Mouse (Mus musculus) liver, embryonic 12.5 days (tissue): ENCODE measurements around the gene Amn1. TPM values are rescaled to one million over a fixed set of nuclear protein-coding genes. Genes with fewer than 3 reads are reported as not detected.
"Not testable (repeated sequence)": the region's sequence is repeated elsewhere in the genome, so short reads cannot be mapped to it uniquely, and the experiment has no call there.

Experiments used
- ATAC-seq: fragments of 200-750 bp; cut with Nextera tagmentation; 2 replicates; pipeline ENCODE4 v1.8.0; 2017; ENCODE audit warnings: moderate number of reproducible peaks, mild to moderate bottlenecking, moderate library complexity
- H3K27ac ChIP-seq: fragments of 300-500 bp; sonication (generic); 2 replicates; pipeline ENCODE4 v1.5.1; 2016; ENCODE audit warnings: mild to moderate bottlenecking
- H3K27me3 ChIP-seq: fragments of 300-500 bp; sonication (generic); replicated peaks from 2 replicates; pipeline ENCODE4 v1.6.1; 2016; ENCODE audit warnings: mild to moderate bottlenecking, moderate library complexity
- H3K36me3 ChIP-seq: fragments of 300-500 bp; sonication (generic); 2 replicates; pipeline ENCODE4 v1.6.1; 2016; ENCODE audit warnings: mild to moderate bottlenecking, moderate library complexity
- H3K4me1 ChIP-seq: fragments of 300-500 bp; sonication (generic); 2 replicates; pipeline ENCODE4 v1.6.1; 2016
- H3K4me2 ChIP-seq: fragments of 300-500 bp; sonication (generic); 2 replicates; pipeline ENCODE4 v1.6.1; 2016; ENCODE audit warnings: mild to moderate bottlenecking, moderate library complexity
- H3K4me3 ChIP-seq: fragments of 300-500 bp; sonication (generic); 2 replicates; pipeline ENCODE4 v1.5.1; 2016; ENCODE audit warnings: mild to moderate bottlenecking, moderate library complexity
- H3K9ac ChIP-seq: fragments of 300-500 bp; sonication (generic); 2 replicates; pipeline ENCODE4 v1.6.1; 2016; ENCODE audit warnings: mild to moderate bottlenecking, moderate library complexity
- H3K9me3 ChIP-seq: fragments of 300-500 bp; sonication (generic); replicated peaks from 2 replicates; pipeline ENCODE4 v1.6.1; 2016; ENCODE audit warnings: mild to moderate bottlenecking, moderate library complexity
- WGBS: fragments of 180-500 bp; shearing (Covaris S2); methylation state at CpG from one replicate; pipeline ENCODE4 v1.1.7; 2016; ENCODE audit not compliant: insufficient replicate concordance; 5-methylcytosine and 5-hydroxymethylcytosine counted together
- polyA plus RNA-seq: library from polyadenylated mRNA; unstranded; fragments of >200 nt; fragmentation: Nextera tagmentation; extraction: Ambion mirVana; gene quantifications from 2 replicates; pipeline ENCODE4 v1.2.1, GENCODE M21; 2016

Amn1 gene
- polyA plus RNA-seq, 1 experiment from 2014 or later = 9.2 TPM

DNA sequence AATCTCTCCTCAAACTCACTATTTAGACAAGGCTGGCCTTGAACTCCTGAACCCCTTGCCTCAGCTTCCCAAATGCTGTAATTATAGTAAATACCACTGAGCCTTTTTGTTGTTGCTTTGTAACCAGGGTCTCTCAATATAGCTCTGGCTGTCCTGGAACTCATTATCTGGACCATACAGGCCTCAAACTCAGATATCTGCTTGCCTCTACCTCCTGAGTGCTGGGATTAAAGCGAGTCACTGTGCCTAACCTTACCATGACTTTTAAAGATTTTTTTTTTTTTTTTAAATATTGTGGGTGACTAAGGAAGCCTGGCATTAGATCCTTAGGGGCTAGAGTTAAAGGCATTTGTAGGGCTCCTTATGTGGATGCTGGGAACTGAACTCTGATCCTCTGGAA is 4.5 kb downstream of the Amn1 start:
- H3K27ac ChIP-seq = no peak overlapping the region
- H3K4me2 ChIP-seq = no peak overlapping the region
- ATAC-seq = no peak
- H3K27me3 ChIP-seq = no peaks in the 10 kb centered on the region
- no peak overlapping the region for H3K9ac ChIP-seq
- 42% methylated on average over 1 of the region's 1 CpGs for WGBS
- H3K4me3 ChIP-seq = no peak overlapping the region
- H3K36me3 ChIP-seq = peaks cover 39% of the 10 kb centered on the region
- 0 out of 2 replicates have a peak, but pooled peaks cover 3% of the 10 kb centered on the region for H3K9me3 ChIP-seq
- H3K4me1 ChIP-seq = peaks cover 41% of the 10 kb centered on the region

DNA sequence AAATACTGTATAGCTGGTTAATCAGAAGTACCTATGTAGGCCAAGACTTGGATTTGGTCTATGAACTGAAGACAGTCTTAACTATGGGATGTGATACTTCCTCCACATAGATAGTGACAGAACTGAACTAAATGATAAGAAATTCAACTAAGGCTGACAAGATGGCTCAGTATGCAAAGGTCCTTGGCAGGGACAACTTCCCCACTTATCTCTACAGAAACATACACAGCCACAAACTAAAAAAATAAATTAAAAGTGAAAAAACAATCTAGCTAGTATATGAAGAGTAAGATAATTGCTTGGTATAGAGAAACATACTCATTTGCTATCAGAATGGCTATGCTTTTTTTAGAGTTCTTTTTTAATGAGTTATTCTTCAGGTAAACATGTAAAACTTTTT is 9.4 kb downstream of the Amn1 start:
- H3K9me3 ChIP-seq = 0 out of 2 replicates have a peak, but pooled peaks cover 3% of the 10 kb centered on the region
- peaks cover 17% of the 10 kb centered on the region for H3K4me1 ChIP-seq
- no peak overlapping the region for H3K9ac ChIP-seq
- peak; percentile 80 for ATAC-seq
- no peak overlapping the region for H3K4me3 ChIP-seq
- no peak overlapping the region for H3K4me2 ChIP-seq
- peaks cover 71% of the 10 kb centered on the region for H3K36me3 ChIP-seq
- H3K27me3 ChIP-seq = no peaks in the 10 kb centered on the region
- H3K27ac ChIP-seq = 0 out of 2 replicates have a peak overlapping the region, but pooled peaks have one; percentile 2

DNA sequence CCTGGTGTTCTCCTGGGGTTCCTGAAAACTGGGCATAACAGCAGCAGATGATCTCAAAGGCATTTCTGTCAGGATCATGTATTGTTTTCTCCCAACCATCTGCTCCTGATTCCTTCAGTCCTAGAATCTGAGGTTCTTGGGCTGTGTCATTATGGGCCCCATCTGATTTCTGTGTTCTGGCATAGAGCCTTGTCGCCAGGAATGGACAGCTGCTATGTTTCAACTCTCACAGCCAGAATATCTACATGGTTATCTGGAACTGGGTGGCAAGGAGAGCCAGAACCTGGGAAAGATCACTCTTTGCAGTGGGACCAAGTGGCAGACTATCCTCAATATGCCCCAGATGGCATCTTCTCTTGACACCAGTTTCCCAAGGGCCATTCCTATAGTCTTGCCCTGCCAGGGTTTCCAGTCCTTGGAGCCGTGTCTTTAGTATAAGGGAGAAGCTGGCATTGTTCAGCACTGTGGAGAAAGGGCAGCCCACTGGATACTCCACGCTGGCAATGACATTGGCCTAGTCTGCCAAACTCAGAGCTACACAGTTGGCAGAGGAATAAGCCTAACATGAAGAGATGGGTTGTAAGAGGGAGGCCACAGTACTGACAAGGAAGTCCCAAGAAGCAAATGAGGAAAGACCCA is 13.5 kb downstream of the Amn1 start:
- 65% methylated on average over 3 of the region's 3 CpGs for WGBS
- H3K36me3 ChIP-seq = peaks cover 43% of the 10 kb centered on the region
- H3K9me3 ChIP-seq = no peaks in the 10 kb centered on the region
- no peak for ATAC-seq
- H3K27ac ChIP-seq = no peak overlapping the region
- no peak overlapping the region for H3K4me2 ChIP-seq
- no peak overlapping the region for H3K9ac ChIP-seq
- peaks cover 10% of the 10 kb centered on the region for H3K4me1 ChIP-seq
- no peak overlapping the region for H3K4me3 ChIP-seq
- no peaks in the 10 kb centered on the region for H3K27me3 ChIP-seq

DNA sequence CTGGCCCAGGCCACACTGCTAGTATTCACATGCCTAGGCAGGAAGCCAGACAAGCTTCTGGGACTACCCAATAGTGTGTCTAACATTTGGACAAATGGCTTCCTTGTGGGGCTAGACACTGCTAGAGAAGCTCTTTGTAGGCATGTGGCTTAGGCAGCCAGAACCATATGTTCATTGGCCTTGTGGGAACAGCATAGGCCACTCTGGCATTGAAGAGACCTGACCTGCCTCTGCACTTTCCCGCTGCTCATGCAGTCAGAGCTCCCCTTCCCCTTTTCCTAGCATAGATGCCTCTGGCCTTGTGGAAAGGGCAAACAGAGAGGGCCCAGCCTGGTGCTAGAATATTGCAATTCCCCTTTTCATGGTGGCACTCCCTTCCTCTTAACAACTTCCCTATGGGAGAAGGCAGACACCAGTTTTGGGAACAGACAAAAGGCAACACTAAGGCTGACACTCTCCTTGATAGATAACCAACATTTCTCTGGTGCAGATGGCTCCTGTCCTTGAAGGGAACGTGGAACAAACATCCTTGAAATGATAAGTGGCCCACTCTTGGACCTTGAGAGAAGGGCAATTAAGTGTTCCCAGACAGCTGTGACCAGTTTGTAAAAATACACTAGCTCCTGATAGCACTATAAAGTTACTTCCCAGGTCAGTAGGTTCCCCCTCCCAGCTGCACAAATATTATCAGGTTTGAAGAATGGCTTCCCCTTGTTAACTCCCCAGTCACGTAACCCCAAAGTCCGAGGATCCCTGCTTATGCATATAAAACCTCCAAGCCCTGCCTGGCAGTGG is 14.5 kb downstream of the Amn1 start:
- no peak overlapping the region for H3K9ac ChIP-seq
- no peak for ATAC-seq
- peaks cover 4% of the 10 kb centered on the region for H3K4me1 ChIP-seq
- H3K9me3 ChIP-seq = no peaks in the 10 kb centered on the region
- H3K27ac ChIP-seq = 0 out of 2 replicates have a peak overlapping the region, but pooled peaks have one; percentile 13
- no peak overlapping the region for H3K4me3 ChIP-seq
- no peaks in the 10 kb centered on the region for H3K27me3 ChIP-seq
- no peak overlapping the region for H3K4me2 ChIP-seq
- peaks cover 36% of the 10 kb centered on the region for H3K36me3 ChIP-seq
- 60% methylated on average over 4 of the region's 4 CpGs for WGBS

DNA sequence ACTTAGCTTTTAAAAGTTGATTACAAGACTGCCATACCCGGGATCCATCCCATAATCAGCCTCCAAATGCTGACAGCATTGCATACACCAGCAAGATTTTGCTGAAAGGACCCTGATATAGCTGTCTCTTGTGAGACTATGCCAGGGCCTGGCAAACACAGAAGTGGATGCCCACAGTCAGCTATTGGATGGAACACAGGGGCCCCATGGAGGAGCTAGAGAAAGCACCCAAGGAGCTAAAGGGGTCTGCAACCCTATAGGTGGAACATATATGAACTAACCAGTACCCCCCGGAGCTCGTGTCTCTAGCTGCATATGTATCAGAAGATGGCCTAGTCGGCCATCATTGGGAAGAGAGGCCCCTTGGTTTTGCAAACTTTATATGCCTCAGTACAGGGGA is 18.5 kb downstream of the Amn1 start:
- not testable (repeated sequence) for H3K27ac ChIP-seq, H3K4me2 ChIP-seq, H3K4me1 ChIP-seq, H3K27me3 ChIP-seq, H3K9me3 ChIP-seq, ATAC-seq, H3K9ac ChIP-seq, H3K4me3 ChIP-seq
- peaks cover 26% of the 10 kb centered on the region for H3K36me3 ChIP-seq
- 68% methylated on average over 4 of the region's 4 CpGs for WGBS

GRCm38 (mm10) chr6:149168436-149168835 is 20.1 kb downstream of the Amn1 start:
- no peak overlapping the region for H3K4me3 ChIP-seq
- no peaks in the 10 kb centered on the region for H3K9me3 ChIP-seq
- H3K4me1 ChIP-seq = no peaks in the 10 kb centered on the region
- ATAC-seq = no peak
- peaks cover 25% of the 10 kb centered on the region for H3K36me3 ChIP-seq
- H3K27me3 ChIP-seq = no peaks in the 10 kb centered on the region
- H3K4me2 ChIP-seq = no peak overlapping the region
- no peak overlapping the region for H3K27ac ChIP-seq
- WGBS = 80% methylated on average over 2 of the region's 2 CpGs
- H3K9ac ChIP-seq = no peak overlapping the region

DNA sequence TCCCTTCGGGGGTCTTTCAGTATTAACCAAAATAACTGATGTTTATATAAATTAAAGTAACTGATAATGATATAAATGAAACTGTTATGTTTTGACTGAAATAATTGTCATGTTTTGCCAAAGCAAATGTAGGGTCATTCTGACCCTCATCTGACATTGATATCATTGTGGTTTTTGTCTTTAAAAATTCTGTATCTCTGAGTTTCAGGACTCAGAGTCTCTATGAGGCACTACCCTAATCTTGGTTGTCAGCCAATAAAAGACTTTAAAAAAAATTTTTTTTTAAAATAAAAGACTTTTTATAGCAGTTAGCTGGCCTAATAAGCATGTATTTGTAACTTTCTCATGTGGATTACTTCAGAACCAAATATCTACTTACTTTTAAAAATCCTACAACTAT is 20.8 kb downstream of the Amn1 start:
- H3K4me1 ChIP-seq = no peaks in the 10 kb centered on the region
- no peak overlapping the region for H3K4me2 ChIP-seq
- no peak for ATAC-seq
- H3K9me3 ChIP-seq = no peaks in the 10 kb centered on the region
- H3K36me3 ChIP-seq = peaks cover 25% of the 10 kb centered on the region
- 83% methylated on average over 1 of the region's 1 CpGs for WGBS
- H3K9ac ChIP-seq = no peak overlapping the region
- H3K27me3 ChIP-seq = no peaks in the 10 kb centered on the region
- no peak overlapping the region for H3K4me3 ChIP-seq
- no peak overlapping the region for H3K27ac ChIP-seq

- H3K27ac ChIP-seq, ATAC-seq: not testable (repeated sequence)
- H3K36me3 ChIP-seq = peaks cover 25% of the 10 kb centered on the region
These were observed 21.5 kb downstream of the Amn1 start for GRCm38 (mm10) chr6:149167038-149167437.

DNA sequence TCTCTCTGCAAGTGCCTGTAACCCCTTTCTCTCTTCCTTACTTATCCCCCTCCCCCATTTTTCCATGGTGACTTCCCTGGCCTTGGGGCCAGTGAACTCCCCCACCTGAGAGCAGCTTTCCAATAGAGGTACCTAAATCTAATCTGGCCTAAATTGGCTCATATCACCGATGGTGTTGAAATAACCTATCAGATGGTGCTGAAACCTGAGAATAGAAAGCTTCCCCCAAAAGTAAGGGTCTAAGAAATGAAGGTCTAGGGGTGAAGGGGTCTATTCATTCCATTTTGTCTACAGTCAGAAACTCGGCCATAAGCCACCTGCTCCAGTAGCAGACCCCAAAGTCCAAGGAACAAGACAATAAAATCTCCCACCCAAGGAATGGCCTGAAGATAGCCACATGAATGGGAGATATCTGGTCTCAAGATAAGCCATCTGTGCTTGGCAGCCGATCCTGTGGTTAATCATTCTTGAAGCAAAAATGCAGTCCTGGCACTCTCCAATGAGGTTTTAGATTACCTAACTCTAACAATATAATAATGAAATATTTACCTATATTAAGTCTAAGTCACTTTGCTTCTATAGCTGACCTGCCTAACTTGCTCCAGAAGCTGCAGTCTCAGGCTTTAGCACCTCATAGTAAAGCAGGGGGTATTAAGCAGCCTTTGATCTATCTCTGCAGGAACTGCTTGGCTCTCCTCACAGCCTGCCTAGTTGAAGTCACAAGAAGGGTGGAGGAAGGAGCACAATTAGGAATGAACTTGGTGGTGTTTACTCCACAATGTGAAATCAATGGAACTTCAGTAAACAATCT is 33.3 kb downstream of the Amn1 start:
- WGBS = 21% methylated on average over 3 of the region's 3 CpGs
- Histone ChIP-seq H3K27ac (no peak overlapping the region), H3K4me3 (no peak overlapping the region), H3K4me2 (no peak overlapping the region), H3K27me3 (no peaks in the 10 kb centered on the region), H3K4me1 (peaks cover 20% of the 10 kb centered on the region), H3K9me3 (no peaks in the 10 kb centered on the region), H3K36me3 (peaks cover 13% of the 10 kb centered on the region), H3K9ac (no peak overlapping the region)
- ATAC-seq = no peak; the same call in 1 of the 2 replicates

More at GRCm38 (mm10) chr6:149167038-149167437, 21.5 kb downstream of the Amn1 start:
- not testable (repeated sequence) for H3K27me3 ChIP-seq, H3K4me3 ChIP-seq, H3K4me2 ChIP-seq, H3K9ac ChIP-seq, H3K4me1 ChIP-seq, H3K9me3 ChIP-seq
- 77% methylated on average over 3 of the region's 4 CpGs for WGBS

- Histone ChIP-seq H3K9ac (no peak overlapping the region), H3K27me3 (no peaks in the 10 kb centered on the region), H3K4me3 (no peak overlapping the region), H3K4me1 (peaks cover 20% of the 10 kb centered on the region), H3K36me3 (peaks cover 13% of the 10 kb centered on the region), H3K27ac (no peak overlapping the region), H3K9me3 (no peaks in the 10 kb centered on the region), H3K4me2 (no peak overlapping the region)
- ATAC-seq = peak; percentile 33; the same call in 1 of the 2 replicates
- 35% methylated on average over 8 of the region's 8 CpGs for WGBS
These were observed 34.1 kb downstream of the Amn1 start for GRCm38 (mm10) chr6:149154116-149155030.

GRCm38 (mm10) chr6:149153473-149154115 is 34.9 kb downstream of the Amn1 start:
- Histone ChIP-seq H3K4me2 (no peak overlapping the region), H3K4me3 (no peak overlapping the region), H3K9me3 (no peaks in the 10 kb centered on the region), H3K4me1 (peaks cover 20% of the 10 kb centered on the region), H3K36me3 (peaks cover 13% of the 10 kb centered on the region; the same call in 1 of the 2 replicates), H3K27ac (no peak overlapping the region), H3K27me3 (no peaks in the 10 kb centered on the region), H3K9ac (no peak overlapping the region)
- WGBS = 50% methylated on average over 6 of the region's 6 CpGs
- ATAC-seq = no peak
